Mouse (Mus musculus) adipose tissue, adult 10 weeks (tissue): ENCODE measurements around the gene Aox3. TPM values are rescaled to one million over a fixed set of nuclear protein-coding genes. Genes with fewer than 3 reads are reported as not detected.

Source experiments
- polyA plus RNA-seq: library from polyadenylated mRNA; stranded (reverse); fragments of 350-450 nt; fragmentation: Illumina TruSeq; extraction: RNeasy Lipid Tissue Mini Kit (QIAGEN cat#74804); gene quantifications from one replicate; pipeline ENCODE4 v1.2.3, GENCODE M21; 2014; ENCODE audit warnings: low read depth, low replicate concordance

The Aox3 gene
- polyA plus RNA-seq = 2.4 TPM

GRCm38 (mm10) chr1:58112880-58113279, at the start of gene Aox3:
TSS of gene Aox3 (plus strand) at chr1:58113130.

GRCm38 (mm10) chr1:58210203-58210602, 97.3 kb downstream of the Aox3 start, which contains the start of gene Aox4:
TSS of gene Aox4 (plus strand) at chr1:58210397.

Other genes starting within 250 kb of the Aox3 start
- 0.91 TPM for gene Sgo2a, start 117.2 kb upstream of the Aox3 start, polyA plus RNA-seq
- 13.6 TPM for gene Kctd18, start 94.2 kb upstream of the Aox3 start, polyA plus RNA-seq
- 31.3 TPM for gene Aox1, start 83.2 kb upstream of the Aox3 start, polyA plus RNA-seq
- gene Aox4, start 97.3 kb downstream of the Aox3 start, polyA plus RNA-seq = not detected
- not detected for gene Aox2, start 165.2 kb downstream of the Aox3 start, polyA plus RNA-seq